Mouse (Mus musculus) forebrain, embryonic 11.5 days (tissue): ENCODE results near the gene Galnt6. TPM values are rescaled to one million over a fixed set of nuclear protein-coding genes. Genes with fewer than 3 reads are reported as not detected.
A peak's percentile ranks its signal among the peaks of the same experiment; 100 is the strongest.

Source experiments
- ATAC-seq: fragments of 200-750 bp; cut with Nextera tagmentation; replicated peaks from 2 replicates; pipeline ENCODE4 v1.8.0; 2017; ENCODE audit warnings: moderate TSS enrichment; ENCODE audit not compliant: low FRiP score
- DNase-seq: peaks from one replicate; pipeline ENCODE4 v3.0.0-alpha.2; 2017; ENCODE audit warnings: low spot score
- H3K27ac ChIP-seq: fragments of 300-500 bp; sonication (generic); 2 replicates; pipeline ENCODE4 v1.5.1; 2014; ENCODE audit warnings: low read depth, low read length
- H3K27me3 ChIP-seq: fragments of 300-500 bp; sonication (generic); 2 replicates; pipeline ENCODE4 v1.6.1; 2014; ENCODE audit warnings: mild to moderate bottlenecking, low read length, mixed read lengths; ENCODE audit not compliant: control insufficient read depth, insufficient read depth
- H3K36me3 ChIP-seq: fragments of 300-500 bp; sonication (generic); 2 replicates; pipeline ENCODE4 v1.6.1; 2014; ENCODE audit warnings: mild to moderate bottlenecking, low read length, moderate library complexity, mixed read lengths; ENCODE audit not compliant: control insufficient read depth, insufficient read depth
- H3K4me1 ChIP-seq: fragments of 300-500 bp; sonication (generic); replicated peaks from 2 replicates; pipeline ENCODE4 v1.6.1; 2014; ENCODE audit warnings: low read length, mixed read lengths; ENCODE audit not compliant: control insufficient read depth, insufficient read depth
- H3K4me2 ChIP-seq: fragments of 300-500 bp; sonication (generic); 2 replicates; pipeline ENCODE4 v1.6.1; 2014; ENCODE audit warnings: low read depth, mild to moderate bottlenecking, low read length, moderate library complexity, mixed read lengths; ENCODE audit not compliant: severe bottlenecking
- H3K4me3 ChIP-seq: fragments of 300-500 bp; sonication (generic); 2 replicates; pipeline ENCODE4 v1.5.1; 2014; ENCODE audit warnings: low read depth, low read length
- H3K9ac ChIP-seq: fragments of 300-500 bp; sonication (generic); 2 replicates; pipeline ENCODE4 v1.6.1; 2014; ENCODE audit warnings: low read length
- H3K9me3 ChIP-seq: fragments of 300-500 bp; sonication (generic); 2 replicates; pipeline ENCODE4 v1.6.1; 2016; ENCODE audit warnings: low read length, mixed read lengths; ENCODE audit not compliant: control insufficient read depth
- WGBS: fragments of 180-500 bp; shearing (Covaris S2); extraction: QIAGEN DNeasy Blood & Tissue Kit; methylation state at CpG from one replicate; pipeline ENCODE4 v1.1.7; 2014; 5-methylcytosine and 5-hydroxymethylcytosine counted together
- polyA plus RNA-seq: library from polyadenylated mRNA; unstranded; fragments of >200 nt; fragmentation: Nextera tagmentation; extraction: Ambion mirVana; gene quantifications from 2 replicates; pipeline ENCODE4 v1.2.1, GENCODE M21; 2014

The Galnt6 gene
- polyA plus RNA-seq, 1 experiment from 2014 or later, result 0.20 TPM

DNA sequence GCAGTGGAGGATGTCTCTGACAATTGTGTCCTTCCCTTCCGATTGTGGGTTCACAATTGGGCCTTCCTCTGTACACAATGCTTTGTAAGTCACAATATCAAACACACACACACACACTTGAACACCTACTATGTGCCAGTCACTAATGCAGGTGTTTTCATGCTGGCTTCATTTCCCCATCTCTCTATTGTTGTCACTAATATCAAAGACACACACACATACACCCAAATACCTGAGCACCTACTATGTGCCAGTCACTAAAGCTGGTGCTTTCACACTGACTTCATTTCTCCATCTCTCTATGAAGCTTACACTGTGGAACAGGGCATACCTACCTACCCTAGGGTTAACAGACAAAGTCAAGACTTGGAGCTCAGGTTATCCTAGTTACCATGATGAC, 23.8 kb downstream of the Galnt6 start:
- H3K36me3 ChIP-seq, result no peaks in the 10 kb centered on the region
- WGBS, result 89% methylated on average over 1 of the region's 1 CpGs
- no peak for ATAC-seq
- H3K27me3 ChIP-seq, result peaks cover 3% of the 10 kb centered on the region; the same call in 1 of the 2 replicates
- H3K9me3 ChIP-seq, result no peaks in the 10 kb centered on the region
- H3K4me3 ChIP-seq, result no peak overlapping the region
- H3K4me1 ChIP-seq, result no peaks in the 10 kb centered on the region
- H3K27ac ChIP-seq, result no peak overlapping the region
- H3K4me2 ChIP-seq, result no peak overlapping the region
- H3K9ac ChIP-seq, result no peak overlapping the region
- no peak for DNase-seq

DNA sequence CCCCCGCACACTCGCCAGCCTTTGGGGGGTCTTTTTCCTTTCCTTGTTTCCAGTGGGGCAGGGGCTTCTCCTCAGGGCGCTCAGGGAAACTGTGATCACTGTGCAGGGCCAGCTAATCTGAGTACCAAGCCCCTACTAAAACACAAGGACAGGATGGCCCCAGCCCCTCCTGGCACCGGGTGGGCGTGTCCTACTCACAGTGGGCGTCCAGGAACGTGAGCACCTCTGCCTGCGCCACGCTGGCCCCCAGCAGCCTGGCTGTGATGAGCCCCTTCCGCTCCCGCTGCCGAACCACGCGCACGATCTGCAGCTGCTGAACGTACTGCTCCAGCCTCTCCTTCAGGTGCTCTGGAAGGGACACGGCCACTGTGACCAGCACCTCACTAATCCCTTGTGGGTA, 25.3 kb downstream of the Galnt6 start:
- H3K9me3 ChIP-seq, result no peaks in the 10 kb centered on the region
- H3K27ac ChIP-seq, result no peak overlapping the region
- H3K4me3 ChIP-seq, result no peak overlapping the region
- DNase-seq (no peak), ATAC-seq (no peak)
- peak overlapping the region; percentile 18; the same call in 1 of the 2 replicates for H3K4me2 ChIP-seq
- peaks cover 3% of the 10 kb centered on the region; the same call in 1 of the 2 replicates for H3K27me3 ChIP-seq
- no peaks in the 10 kb centered on the region for H3K36me3 ChIP-seq
- no peaks in the 10 kb centered on the region for H3K4me1 ChIP-seq
- H3K9ac ChIP-seq, result no peak overlapping the region
- 5% methylated on average over 17 of the region's 17 CpGs for WGBS

DNA sequence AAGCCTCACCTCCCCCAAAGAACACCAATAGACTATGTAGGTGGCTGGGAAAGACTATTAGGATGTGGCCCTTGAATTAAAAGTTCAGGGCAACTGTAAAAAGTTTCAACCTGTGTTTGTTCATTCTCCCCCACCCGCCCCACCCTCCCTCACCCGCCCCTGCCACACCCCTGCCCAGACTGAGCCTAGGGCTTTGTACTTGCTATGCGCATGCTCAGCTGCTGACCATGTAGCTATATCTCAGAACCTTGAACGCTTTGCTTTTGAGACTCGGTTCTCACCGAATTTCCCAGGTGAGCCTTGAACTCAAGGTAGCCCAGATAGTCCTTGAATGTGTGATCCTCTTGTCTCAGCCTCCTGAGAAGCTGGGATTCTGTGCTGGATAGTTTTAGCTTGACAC, 27.3 kb downstream of the Galnt6 start:
- Histone ChIP-seq H3K27me3 (peaks cover 3% of the 10 kb centered on the region; the same call in 1 of the 2 replicates), H3K9me3 (no peaks in the 10 kb centered on the region), H3K4me3 (no peak overlapping the region), H3K9ac (no peak overlapping the region), H3K36me3 (no peaks in the 10 kb centered on the region), H3K4me2 (no peak overlapping the region), H3K4me1 (no peaks in the 10 kb centered on the region), H3K27ac (no peak overlapping the region)
- 74% methylated on average over 6 of the region's 6 CpGs for WGBS
- DNase-seq (no peak), ATAC-seq (no peak)

DNA sequence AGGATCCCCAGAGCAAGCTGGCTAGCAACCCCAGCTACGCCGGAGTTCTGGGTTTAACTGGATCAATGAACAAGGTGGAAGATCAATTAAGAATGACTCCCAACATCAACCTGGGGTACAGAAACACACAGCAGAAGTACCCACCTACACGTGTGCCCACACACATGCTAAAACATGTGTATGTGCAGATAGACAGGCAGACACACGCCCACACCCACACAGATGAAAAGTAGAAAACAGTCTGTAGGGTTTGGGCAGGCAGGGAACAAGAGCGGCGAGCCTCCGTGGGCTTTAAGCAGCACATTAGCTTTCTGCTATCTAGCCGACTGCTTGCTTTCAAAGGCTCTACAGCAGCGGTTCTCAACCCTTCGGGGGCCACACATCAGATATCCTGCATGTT, 28.1 kb downstream of the Galnt6 start:
- Histone ChIP-seq H3K4me2 (no peak overlapping the region), H3K9me3 (no peaks in the 10 kb centered on the region), H3K9ac (no peak overlapping the region), H3K27me3 (peaks cover 3% of the 10 kb centered on the region; the same call in 1 of the 2 replicates), H3K4me3 (no peak overlapping the region), H3K27ac (no peak overlapping the region), H3K36me3 (no peaks in the 10 kb centered on the region), H3K4me1 (no peaks in the 10 kb centered on the region)
- DNase-seq (no peak), ATAC-seq (no peak)
- 68% methylated on average over 10 of the region's 10 CpGs for WGBS

DNA sequence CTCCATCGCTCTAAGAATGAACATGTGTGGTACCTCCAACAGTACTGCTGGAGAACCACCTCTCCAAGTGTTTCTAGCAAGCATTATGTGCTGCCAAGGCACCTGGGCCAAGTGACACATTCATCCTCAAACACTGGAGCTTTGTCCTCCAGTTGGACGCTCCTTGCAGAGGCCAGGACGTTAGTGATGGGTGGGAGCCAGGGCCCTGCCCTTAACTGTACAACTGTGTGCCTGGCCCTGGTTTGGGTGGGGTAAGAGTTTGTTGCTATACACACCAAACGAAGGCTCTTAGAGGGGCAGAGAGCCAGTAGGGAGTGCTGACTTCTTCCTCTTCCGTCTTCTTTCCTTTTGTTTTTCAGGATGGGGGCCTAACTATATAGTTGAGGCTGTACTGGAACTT, 28.8 kb downstream of the Galnt6 start:
- H3K27ac ChIP-seq, result no peak overlapping the region
- no peak overlapping the region for H3K4me2 ChIP-seq
- no peaks in the 10 kb centered on the region for H3K9me3 ChIP-seq
- no peak overlapping the region for H3K9ac ChIP-seq
- no peaks in the 10 kb centered on the region for H3K4me1 ChIP-seq
- DNase-seq, result no peak
- H3K36me3 ChIP-seq, result no peaks in the 10 kb centered on the region
- ATAC-seq, result no peak
- no peak overlapping the region for H3K4me3 ChIP-seq
- 77% methylated on average over 5 of the region's 5 CpGs for WGBS
- H3K27me3 ChIP-seq, result peaks cover 3% of the 10 kb centered on the region; the same call in 1 of the 2 replicates

DNA sequence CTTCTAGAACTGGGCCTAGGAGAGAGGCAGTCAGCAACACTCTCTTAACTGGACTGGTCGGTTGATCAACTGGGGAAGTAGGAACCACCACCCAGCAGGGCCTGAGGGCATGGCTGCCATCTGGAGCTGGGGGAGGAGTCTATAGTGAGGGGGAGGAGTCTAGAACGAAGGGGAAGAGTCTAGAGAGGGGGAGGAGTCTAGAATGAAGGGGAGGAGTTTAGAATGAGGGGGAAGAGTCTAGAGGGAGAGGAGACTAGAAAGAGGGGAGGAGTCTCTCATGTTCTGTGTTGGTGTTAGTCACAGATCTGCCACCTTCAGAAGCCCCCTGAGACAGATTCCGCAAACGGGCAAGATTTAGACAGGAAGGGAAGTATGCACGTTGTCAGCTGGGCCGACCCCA, 29.8 kb downstream of the Galnt6 start:
- no peak for DNase-seq
- no peaks in the 10 kb centered on the region for H3K9me3 ChIP-seq
- 76% methylated on average over 6 of the region's 6 CpGs for WGBS
- no peak overlapping the region for H3K27ac ChIP-seq
- H3K4me2 ChIP-seq, result no peak overlapping the region
- no peak overlapping the region for H3K9ac ChIP-seq
- no peak for ATAC-seq
- H3K36me3 ChIP-seq, result no peaks in the 10 kb centered on the region
- H3K4me1 ChIP-seq, result no peaks in the 10 kb centered on the region
- H3K4me3 ChIP-seq, result no peak overlapping the region
- peaks cover 3% of the 10 kb centered on the region; the same call in 1 of the 2 replicates for H3K27me3 ChIP-seq

DNA sequence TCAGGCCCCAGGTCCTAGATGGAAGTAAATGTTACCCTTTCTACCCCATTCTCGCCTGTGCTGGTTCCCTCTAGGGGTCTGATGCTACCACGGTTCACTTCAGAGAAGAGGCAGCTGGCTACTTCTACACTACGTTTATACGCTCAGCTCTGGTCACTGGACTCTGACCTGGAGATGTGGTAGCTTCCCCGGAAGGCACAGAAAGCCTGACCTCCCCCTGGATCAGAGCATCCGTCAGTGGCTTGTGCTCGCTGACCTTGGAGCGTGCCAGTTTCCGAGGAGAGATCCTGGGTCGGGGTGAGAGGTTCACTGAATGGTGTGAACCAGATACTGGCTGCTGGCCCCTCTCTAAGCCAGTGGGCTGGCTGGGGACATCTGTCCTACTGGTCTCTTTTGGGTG, 31.1 kb downstream of the Galnt6 start:
- H3K4me2 ChIP-seq, result no peak overlapping the region
- H3K4me1 ChIP-seq, result no peaks in the 10 kb centered on the region
- 85% methylated on average over 10 of the region's 10 CpGs for WGBS
- no peak for ATAC-seq
- no peak for DNase-seq
- no peaks in the 10 kb centered on the region for H3K9me3 ChIP-seq
- H3K36me3 ChIP-seq, result no peaks in the 10 kb centered on the region
- H3K27ac ChIP-seq, result no peak overlapping the region
- no peak overlapping the region for H3K4me3 ChIP-seq
- H3K27me3 ChIP-seq, result peaks cover under 1% of the 10 kb centered on the region; the same call in 1 of the 2 replicates
- no peak overlapping the region for H3K9ac ChIP-seq

DNA sequence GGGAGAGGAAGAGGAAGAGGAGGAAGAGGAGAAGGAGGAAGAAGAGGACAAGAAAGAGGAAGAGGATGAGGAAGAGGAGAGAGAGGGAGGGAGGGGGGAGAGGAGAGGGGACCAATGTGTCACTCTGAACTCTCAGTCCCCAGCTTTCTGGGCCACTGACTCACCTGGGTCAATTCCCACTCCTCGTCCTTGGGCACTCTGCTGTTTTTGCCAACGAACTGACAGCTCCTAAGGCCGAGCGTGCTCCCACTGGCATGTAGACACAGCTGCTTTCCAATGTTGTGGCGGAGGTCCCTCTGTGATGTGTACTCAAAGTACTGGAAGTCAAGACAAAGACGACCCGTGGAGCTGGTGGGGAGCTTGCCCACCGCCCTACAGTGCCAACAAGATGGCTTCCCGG, 34.8 kb downstream of the Galnt6 start:
- Histone ChIP-seq H3K4me1 (no peaks in the 10 kb centered on the region), H3K9me3 (peaks cover 7% of the 10 kb centered on the region; the same call in 1 of the 2 replicates), H3K4me2 (no peak overlapping the region), H3K36me3 (no peaks in the 10 kb centered on the region), H3K27ac (no peak overlapping the region), H3K4me3 (no peak overlapping the region), H3K27me3 (no peaks in the 10 kb centered on the region), H3K9ac (no peak overlapping the region)
- no peak for DNase-seq
- 91% methylated on average over 9 of the region's 9 CpGs for WGBS
- no peak for ATAC-seq

DNA sequence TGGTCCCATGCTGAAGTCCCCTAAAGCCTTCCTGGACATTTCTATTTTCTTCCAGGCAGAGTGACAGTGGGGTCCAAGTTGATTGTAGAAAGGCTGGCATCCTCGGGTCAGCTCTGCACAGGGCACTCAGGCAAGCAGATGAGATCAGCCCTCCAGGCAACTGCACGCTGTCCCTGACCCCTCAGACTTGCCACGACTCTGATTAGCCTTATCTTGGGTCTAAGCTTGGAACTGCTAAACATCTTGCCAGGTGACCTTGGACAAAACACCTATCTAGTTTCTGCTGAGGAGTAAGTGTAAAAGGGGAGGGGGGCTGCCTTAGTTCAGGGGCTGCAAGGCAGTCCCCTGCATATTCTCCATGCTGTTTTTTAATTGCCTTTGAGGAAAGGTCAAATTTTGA, 37.2 kb downstream of the Galnt6 start:
- DNase-seq (no peak), ATAC-seq (no peak)
- Histone ChIP-seq H3K27me3 (no peaks in the 10 kb centered on the region), H3K4me1 (no peaks in the 10 kb centered on the region), H3K4me2 (no peak overlapping the region), H3K36me3 (no peaks in the 10 kb centered on the region), H3K9ac (no peak overlapping the region), H3K4me3 (no peak overlapping the region), H3K27ac (no peak overlapping the region), H3K9me3 (peaks cover 7% of the 10 kb centered on the region; the same call in 1 of the 2 replicates)
- 85% methylated on average over 3 of the region's 3 CpGs for WGBS
